ENCODE assay signal across 25 mouse cellular contexts in genomic region chr4:33795461-33795860, GRCm38 (mm10).
DNase-seq lines count a peak whose midpoint lies in the region.
"Had no signal": no experiment of that assay in that cellular context is flagged by ENCODE, and none has a peak within 500 bp of the region (broad histone marks: within the 10 kb centered on the region; RNA-seq: fewer than 3 reads in every experiment).

No protein-coding gene starts in this region.

- H3K4me3 ChIP-seq in forebrain, embryonic 10.5 days, result no peak overlapping the region
- H3K4me3 ChIP-seq: embryonic facial prominence, embryonic 12.5 days; forebrain, embryonic 12.5 days; kidney, embryonic 15.5 days; limb, embryonic 12.5 days; liver, embryonic 15.5 days had no signal

- peak; percentile 23 to 69 for DNase-seq in frontal cortex, adult 2 months (ENCODE audit: extremely low spot score in 1 of 2, low spot score in 1 of 2)
- no peak for DNase-seq in frontal cortex, postnatal 14 days (ENCODE audit: low spot score in 2 of 2)
- peak; percentile 65 for DNase-seq in right cerebral cortex, adult 18-20 months
- no peak for DNase-seq in right cerebral cortex, postnatal 10 days (ENCODE audit: low spot score in 2 of 2)
- peak; percentile 60 for DNase-seq in Muller cell, postnatal 12 days (ENCODE audit: inconsistent ontology term)
- DNase-seq in left cerebral cortex, postnatal 36 days (ENCODE audit: low spot score in 2 of 2), result peak; percentile 17 to 19
- no peak for DNase-seq in forebrain, embryonic 10.5 days (ENCODE audit: extremely low spot score, low spot score)
- no peak for DNase-seq in lung, postnatal 14 days
- DNase-seq: adrenal gland, adult 8-10 months; cerebellum, adult 8-10 months; embryo, embryonic 11 days; gastrocnemius, postnatal 25 days; heart, adult 18-20 months; heart, postnatal 36 days; kidney, adult 11 months; kidney, postnatal 25 days; lung, embryonic 14.5 days; thymus, postnatal 4 days had no signal

- H3K4me1 ChIP-seq in forebrain, embryonic 10.5 days, result no peaks in the 10 kb centered on the region
- H3K4me1 ChIP-seq: embryonic facial prominence, embryonic 12.5 days; forebrain, embryonic 12.5 days; kidney, embryonic 15.5 days; limb, embryonic 12.5 days; liver, embryonic 15.5 days had no signal

- intact Hi-C loops in left cerebral cortex, postnatal 36 days (cut with DNase I), result loop anchor here (5.0 kb wide), 1 partner anchor 58 kb away; no protein-coding TSS in a partner anchor

- no peaks in the 10 kb centered on the region for H3K27me3 ChIP-seq in forebrain, embryonic 10.5 days (ENCODE audit: poor library complexity, severe bottlenecking)
- H3K27me3 ChIP-seq: embryonic facial prominence, embryonic 12.5 days; forebrain, embryonic 12.5 days; kidney, embryonic 15.5 days; limb, embryonic 12.5 days; liver, embryonic 15.5 days had no signal

- H3K36me3 ChIP-seq in forebrain, embryonic 10.5 days (replicated peaks), result no peaks in the 10 kb centered on the region
- H3K36me3 ChIP-seq: embryonic facial prominence, embryonic 12.5 days; forebrain, embryonic 12.5 days; kidney, embryonic 15.5 days; limb, embryonic 12.5 days; liver, embryonic 15.5 days had no signal

- 97% methylated on average over 3 of the region's 3 CpGs for WGBS in forebrain, embryonic 10.5 days

- no peak overlapping the region for H3K27ac ChIP-seq in forebrain, embryonic 10.5 days
- H3K27ac ChIP-seq: embryonic facial prominence, embryonic 12.5 days; forebrain, embryonic 12.5 days; hindbrain, embryonic 14.5 days; kidney, embryonic 15.5 days; limb, embryonic 12.5 days; liver, embryonic 15.5 days; stomach, postnatal 0 days had no signal

- no peaks in the 10 kb centered on the region for H3K9me3 ChIP-seq in forebrain, embryonic 10.5 days
- H3K9me3 ChIP-seq: embryonic facial prominence, embryonic 12.5 days; forebrain, embryonic 12.5 days; kidney, embryonic 15.5 days; limb, embryonic 12.5 days; liver, embryonic 15.5 days had no signal

Comparison
In these comparisons a context has a peak if more than half of its experiments do, and no peak if none do; other contexts are left out.
1. DNase-seq: peak in frontal cortex, adult 2 months (2 of 2), right cerebral cortex, adult 18-20 months (single experiment), Muller cell, postnatal 12 days (single experiment) and left cerebral cortex, postnatal 36 days (2 of 2); none in frontal cortex, postnatal 14 days (0 of 2), right cerebral cortex, postnatal 10 days (0 of 2), forebrain, embryonic 10.5 days (single experiment) and lung, postnatal 14 days (single experiment).